Mouse (Mus musculus): ENCODE results near the gene A1cf. TPM values are rescaled to one million over a fixed set of nuclear protein-coding genes. Genes with fewer than 3 reads are reported as not detected.

The A1cf gene
- 0.19 TPM in 1 of 2 replicates, not detected in the other for polyA plus RNA-seq (2012; rRNA removed; ENCODE audit: low replicate concordance)

DNA sequence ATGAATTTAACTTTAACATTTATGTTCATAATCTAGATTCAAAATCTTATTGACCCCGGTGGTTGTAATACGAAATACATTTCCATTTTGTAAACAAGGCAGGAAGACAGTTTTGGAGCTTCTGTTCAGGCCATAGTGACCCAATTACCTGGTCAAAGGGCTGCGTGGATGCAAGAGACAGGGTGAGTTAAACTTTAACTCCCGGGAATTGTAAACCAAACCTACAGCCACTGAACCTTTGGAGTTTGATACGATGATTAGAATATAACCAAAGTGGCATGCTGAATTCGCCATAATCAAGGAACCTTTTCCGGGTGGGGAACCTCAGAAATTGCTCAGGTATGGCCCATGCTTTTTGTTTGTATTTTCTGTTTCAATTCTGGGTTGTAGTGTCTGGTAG lies at the start of gene A1cf:
A1cf (plus strand) TSS at position 244 of the 400 bp plus-strand sequence.

Other genes starting within 250 kb of the A1cf start
- gene Prkg1, start 103.7 kb upstream of the A1cf start, polyA plus RNA-seq (2012; rRNA removed; ENCODE audit: low replicate concordance) = 1.3 and 3.6 TPM in 2 replicates
- 8.3 and 12.4 TPM in 2 replicates for gene Asah2, start 239.4 kb downstream of the A1cf start, polyA plus RNA-seq (2012; rRNA removed; ENCODE audit: low replicate concordance)